Mouse (Mus musculus): ENCODE results near the gene Zfp536. TPM values are rescaled to one million over a fixed set of nuclear protein-coding genes. Genes with fewer than 3 reads are reported as not detected.

The Zfp536 gene
- polyA plus RNA-seq, 1 experiment from 2014 or later = 4.9 TPM

DNA sequence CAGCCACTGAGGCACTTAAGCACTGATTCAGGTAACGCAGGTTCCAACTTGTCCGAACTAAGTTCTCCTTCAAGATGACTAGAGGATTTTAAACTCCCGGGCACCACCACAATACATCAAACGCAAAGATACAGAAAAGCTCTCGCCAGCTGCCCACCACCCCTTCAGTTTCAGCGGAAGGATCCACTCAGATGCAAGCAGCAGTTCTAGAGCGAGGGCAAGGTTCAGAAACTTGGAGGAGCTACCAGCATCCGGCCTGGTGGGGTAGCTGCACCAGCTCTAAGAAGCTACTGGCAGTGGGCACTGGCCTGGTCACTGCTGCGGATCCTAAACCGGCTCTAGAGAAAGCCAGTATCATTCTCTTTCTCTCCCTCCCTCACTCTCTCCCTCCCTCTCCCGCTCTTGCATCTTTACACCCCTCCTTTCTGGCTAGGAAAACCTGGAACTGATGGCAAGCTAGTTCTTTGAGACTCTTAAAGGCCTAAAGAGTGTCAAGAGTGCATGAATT lies 1.1 kb upstream of the Zfp536 start:
- Histone ChIP-seq H3K27ac (no peak overlapping the region), H3K9me3 (replicated peaks) (no peaks in the 10 kb centered on the region), H3K4me3 (no peak overlapping the region), H3K4me2 (no peak overlapping the region), H3K4me1 (replicated peaks) (peaks cover 29% of the 10 kb centered on the region), H3K9ac (no peak overlapping the region), H3K36me3 (no peaks in the 10 kb centered on the region), H3K27me3 (peaks cover 65% of the 10 kb centered on the region)
- ATAC-seq (replicated peaks; ENCODE audit: insufficient number of reproducible peaks, insufficient read depth, low FRiP score, low read depth) = no peak
- WGBS = 56% methylated on average over 11 of the region's 11 CpGs

DNA sequence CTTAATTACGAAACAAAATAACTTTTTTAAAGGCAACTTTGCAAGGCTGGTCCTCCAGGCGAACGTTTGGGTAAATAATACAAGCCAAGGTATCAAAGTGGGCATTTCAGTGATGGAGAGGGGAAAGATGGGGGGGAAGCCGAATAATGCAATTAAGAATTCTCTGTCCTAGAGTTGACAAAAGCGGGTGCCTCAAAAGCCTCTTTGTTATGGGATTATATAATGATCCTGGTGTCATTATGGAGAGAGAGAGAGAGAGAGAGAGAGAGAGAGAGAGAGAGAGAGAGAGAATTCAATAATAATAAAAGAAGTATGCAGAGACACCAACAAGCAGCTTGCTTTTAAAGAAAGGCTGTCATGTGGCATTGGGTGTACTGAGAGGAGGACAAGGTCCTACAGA lies 465 bp upstream of the Zfp536 start:
- Histone ChIP-seq H3K27me3 (peaks cover 71% of the 10 kb centered on the region), H3K4me3 (no peak overlapping the region; the same call in 1 of the 2 replicates), H3K4me1 (replicated peaks) (peaks cover 34% of the 10 kb centered on the region), H3K9ac (no peak overlapping the region), H3K4me2 (peak overlapping the region; percentile 97), H3K36me3 (no peaks in the 10 kb centered on the region), H3K27ac (no peak overlapping the region), H3K9me3 (replicated peaks) (no peaks in the 10 kb centered on the region)
- WGBS = 33% methylated on average over 5 of the region's 5 CpGs
- ATAC-seq (replicated peaks; ENCODE audit: insufficient number of reproducible peaks, insufficient read depth, low FRiP score, low read depth) = no peak

DNA sequence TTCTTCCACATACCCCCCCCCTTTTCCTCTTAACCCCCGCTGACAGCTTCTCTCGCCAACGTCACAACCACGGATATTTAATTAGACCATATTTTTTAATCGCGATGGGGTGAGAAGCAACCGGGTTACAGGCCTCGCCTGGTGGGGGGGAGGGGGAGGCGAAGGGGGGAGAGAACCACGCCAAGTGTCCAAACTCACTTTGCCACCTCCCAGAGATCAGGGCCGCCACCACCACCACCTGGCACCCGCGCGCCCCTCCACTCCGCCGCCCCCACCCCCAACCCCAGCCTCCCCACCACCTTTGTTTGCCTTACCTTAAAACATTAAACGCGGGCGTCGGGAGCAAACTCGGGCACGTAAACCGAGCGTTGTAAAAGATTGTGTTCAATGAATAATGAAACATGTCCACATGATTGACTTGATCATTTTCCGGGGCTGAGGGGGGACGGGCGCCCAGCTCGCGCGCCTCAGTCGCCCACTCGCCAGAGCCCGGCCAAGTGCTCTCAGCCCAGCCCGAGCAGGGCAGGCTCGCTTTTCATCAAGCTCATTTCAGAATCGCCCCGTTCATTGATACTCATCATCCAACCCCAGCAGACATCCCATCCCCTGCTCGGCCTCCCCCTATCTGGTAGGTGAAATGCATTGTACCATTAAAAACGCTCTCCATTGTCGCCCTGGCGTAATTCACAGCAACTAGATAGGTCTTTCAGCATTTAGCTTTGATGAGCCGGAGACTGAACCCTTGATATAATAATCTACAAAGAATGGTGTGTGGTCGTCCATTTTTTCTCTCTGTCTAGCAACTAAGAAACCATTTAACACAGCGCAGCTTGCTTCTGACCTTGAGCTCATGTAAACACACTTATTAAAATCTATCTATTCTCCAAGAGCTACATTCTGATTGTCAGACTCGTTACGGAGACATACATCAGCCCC lies 797 bp downstream of the Zfp536 start:
- peaks cover 41% of the 10 kb centered on the region for H3K4me1 ChIP-seq (replicated peaks)
- 0 out of 2 replicates have a peak overlapping the region, but pooled peaks have one; percentile 74 for H3K27ac ChIP-seq
- no peak for ATAC-seq (replicated peaks; ENCODE audit: insufficient number of reproducible peaks, insufficient read depth, low FRiP score, low read depth)

DNA sequence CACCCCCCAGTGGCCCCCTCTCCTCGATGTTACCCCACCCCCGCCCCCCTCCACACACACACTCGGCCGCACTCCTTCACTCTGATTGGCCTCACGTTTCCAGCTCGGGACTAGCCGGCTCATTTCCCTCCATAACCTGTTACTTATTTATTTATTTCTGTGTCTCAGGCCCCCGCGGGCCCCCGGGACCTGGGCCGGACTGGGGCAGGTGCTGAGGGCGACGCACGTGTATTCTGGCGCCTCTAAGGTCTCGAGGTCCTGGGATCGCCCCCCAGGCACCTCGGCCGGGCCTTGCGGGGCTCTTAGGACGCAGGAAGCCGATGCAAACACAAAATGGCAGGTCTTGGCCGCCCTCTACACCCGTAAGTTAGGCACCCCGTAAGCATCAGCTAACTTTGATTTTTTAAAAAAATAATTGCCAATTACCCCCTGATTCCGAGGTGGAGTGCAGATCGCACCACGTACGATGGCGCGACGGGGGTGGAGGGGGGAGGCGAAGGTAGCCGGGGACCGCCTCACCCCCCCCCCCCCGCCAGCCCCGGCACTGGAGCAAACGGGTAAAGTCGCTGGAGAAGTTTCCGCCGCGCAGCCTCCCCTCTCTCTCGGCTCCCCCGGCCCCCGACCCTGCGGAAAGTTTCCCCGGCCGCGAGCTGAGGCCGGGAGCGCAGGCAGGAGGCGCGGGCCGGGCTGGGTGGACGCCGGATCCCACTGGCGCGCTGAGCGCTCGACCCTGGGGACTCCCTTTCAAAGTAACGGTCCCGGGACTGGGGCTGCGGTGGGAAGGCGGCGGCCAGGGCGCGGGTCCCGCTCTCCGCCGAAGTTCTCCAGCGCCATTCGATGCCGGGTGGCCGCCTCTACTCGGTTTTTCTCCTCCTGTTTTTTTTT lies 1.7 kb downstream of the Zfp536 start:
- H3K9me3 ChIP-seq (replicated peaks) = no peaks in the 10 kb centered on the region
- WGBS = under 1% methylated on average over 75 of the region's 75 CpGs
- peaks cover 41% of the 10 kb centered on the region for H3K4me1 ChIP-seq (replicated peaks)
- H3K4me2 ChIP-seq = peak overlapping the region; percentile 97
- H3K36me3 ChIP-seq = no peaks in the 10 kb centered on the region
- H3K9ac ChIP-seq = peak overlapping the region; percentile 67
- peak overlapping the region; percentile 74 for H3K27ac ChIP-seq
- peak overlapping the region; percentile 69 for H3K4me3 ChIP-seq
- peak; percentile 53; the same call in 1 of the 2 replicates for ATAC-seq (replicated peaks; ENCODE audit: insufficient number of reproducible peaks, insufficient read depth, low FRiP score, low read depth)
- H3K27me3 ChIP-seq = peaks cover 80% of the 10 kb centered on the region

More for the DNA sequence above, 797 bp downstream of the Zfp536 start:
- peak overlapping the region; percentile 97 for H3K4me2 ChIP-seq
- H3K9ac ChIP-seq = peak overlapping the region; percentile 67
- H3K4me3 ChIP-seq = peak overlapping the region; percentile 69
- no peaks in the 10 kb centered on the region for H3K36me3 ChIP-seq
- no peaks in the 10 kb centered on the region for H3K9me3 ChIP-seq (replicated peaks)
- under 1% methylated on average over 44 of the region's 46 CpGs for WGBS
- H3K27me3 ChIP-seq = peaks cover 82% of the 10 kb centered on the region

DNA sequence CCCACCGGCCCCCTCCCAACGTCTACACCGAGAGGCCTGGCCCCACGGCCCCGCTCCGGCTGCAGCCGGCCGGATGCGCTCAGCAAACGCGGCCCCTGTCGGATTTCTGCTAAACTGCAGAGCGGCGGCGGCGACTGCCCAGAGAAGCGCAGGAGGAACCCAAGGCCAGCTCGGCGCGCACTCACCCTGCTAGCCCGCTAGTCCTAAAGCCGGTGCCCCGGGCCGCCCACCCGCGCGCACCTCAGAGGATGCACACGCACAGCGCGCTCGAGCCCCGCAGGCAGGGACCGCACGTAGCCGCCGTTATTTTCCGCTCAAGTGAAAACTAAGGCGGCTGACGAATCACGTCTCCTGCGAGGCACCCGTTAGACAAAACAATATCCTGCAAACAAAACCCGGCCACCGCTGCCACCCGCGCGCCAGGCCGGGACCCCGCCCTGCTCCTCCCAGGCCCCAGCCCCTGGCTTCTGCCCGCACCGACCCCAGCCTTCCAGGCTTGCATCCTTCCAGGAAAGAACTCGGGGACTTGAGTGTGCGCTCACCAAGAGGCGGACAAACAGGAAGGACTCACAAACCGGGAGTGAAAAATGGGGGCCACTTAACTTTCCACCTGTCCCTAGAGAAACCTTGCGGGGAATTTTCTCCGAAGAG lies 2.9 kb downstream of the Zfp536 start:
- peak overlapping the region; percentile 49 for H3K9ac ChIP-seq
- peak overlapping the region; percentile 48 for H3K27ac ChIP-seq
- peaks cover 41% of the 10 kb centered on the region for H3K4me1 ChIP-seq (replicated peaks)
- ATAC-seq (replicated peaks; ENCODE audit: insufficient number of reproducible peaks, insufficient read depth, low FRiP score, low read depth) = peak; percentile 66
- H3K4me3 ChIP-seq = peak overlapping the region; percentile 69
- peak overlapping the region; percentile 97 for H3K4me2 ChIP-seq
- no peaks in the 10 kb centered on the region for H3K9me3 ChIP-seq (replicated peaks)
- H3K36me3 ChIP-seq = no peaks in the 10 kb centered on the region
- H3K27me3 ChIP-seq = peaks cover 80% of the 10 kb centered on the region
- under 1% methylated on average over 57 of the region's 57 CpGs for WGBS

DNA sequence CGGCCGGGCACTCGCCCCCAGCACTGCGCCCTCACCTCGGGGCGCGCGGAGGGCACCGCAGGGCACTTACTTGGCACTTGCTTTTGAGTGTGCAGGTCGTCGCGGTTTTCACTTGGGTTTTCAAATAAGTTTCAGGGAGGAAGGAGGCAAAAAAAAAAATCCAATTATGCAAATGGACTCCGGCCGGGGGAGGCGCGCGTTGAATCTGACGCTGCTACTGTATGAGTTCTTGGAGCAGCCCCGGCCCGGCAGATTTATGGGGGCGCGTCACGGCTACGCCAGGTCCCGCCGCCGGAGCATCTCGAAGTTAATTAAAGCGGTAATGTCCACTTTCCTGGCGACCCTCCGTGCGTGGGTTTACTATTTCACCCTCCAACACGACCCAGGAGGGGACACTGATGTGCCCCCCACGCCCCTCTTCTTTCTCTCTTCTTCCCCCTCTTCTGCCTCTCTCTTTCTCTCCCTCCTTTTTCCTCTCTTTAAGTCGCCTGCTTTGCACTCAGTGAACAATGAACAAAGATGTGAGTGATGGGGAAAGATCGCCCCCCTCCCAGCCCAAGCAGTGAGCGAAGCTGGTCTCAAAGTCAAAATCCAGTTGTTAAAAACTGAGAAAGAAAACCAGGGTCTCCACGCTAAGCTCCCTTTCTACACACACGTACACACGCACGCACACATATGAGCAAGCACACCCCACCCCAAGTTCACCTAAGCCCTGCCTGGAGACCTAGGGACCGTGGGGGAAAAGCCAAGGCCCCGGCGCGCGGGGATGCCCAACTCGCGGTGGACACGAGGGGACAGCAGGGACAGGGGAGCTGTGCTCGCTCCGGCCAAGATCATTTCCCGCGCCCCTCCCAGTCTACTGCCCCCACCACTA lies 3.7 kb downstream of the Zfp536 start:
- H3K36me3 ChIP-seq = no peaks in the 10 kb centered on the region
- H3K4me2 ChIP-seq = peak overlapping the region; percentile 97
- peak overlapping the region; percentile 69 for H3K4me3 ChIP-seq
- peak overlapping the region; percentile 49 for H3K9ac ChIP-seq
- no peak overlapping the region for H3K27ac ChIP-seq
- peaks cover 38% of the 10 kb centered on the region for H3K4me1 ChIP-seq (replicated peaks)
- H3K9me3 ChIP-seq (replicated peaks) = no peaks in the 10 kb centered on the region
- H3K27me3 ChIP-seq = peaks cover 73% of the 10 kb centered on the region
- 1% methylated on average over 52 of the region's 53 CpGs for WGBS
- peak; percentile 15 for ATAC-seq (replicated peaks; ENCODE audit: insufficient number of reproducible peaks, insufficient read depth, low FRiP score, low read depth)

DNA sequence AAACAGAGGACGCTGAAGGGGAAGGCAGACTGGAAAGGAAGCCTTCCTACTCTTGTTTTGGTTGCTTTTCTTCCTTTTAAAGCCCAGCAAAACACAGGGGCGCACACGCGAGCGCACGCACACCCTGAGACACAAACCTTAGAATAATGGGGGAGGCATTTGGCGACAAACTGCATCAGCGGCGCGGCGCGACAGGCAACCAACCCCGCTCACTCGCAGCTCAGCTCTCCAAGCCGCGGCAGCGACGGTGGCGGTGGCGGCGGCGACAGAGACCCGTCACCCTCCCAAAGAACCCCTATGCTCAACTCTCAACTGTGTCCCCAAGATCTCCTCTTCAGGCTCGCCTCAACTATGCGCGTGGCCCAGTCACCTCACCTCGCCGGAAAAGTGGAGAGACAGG lies 4.4 kb downstream of the Zfp536 start:
- Histone ChIP-seq H3K9ac (peak overlapping the region; percentile 49), H3K27ac (no peak overlapping the region), H3K27me3 (peaks cover 69% of the 10 kb centered on the region), H3K4me3 (peak overlapping the region; percentile 69), H3K4me2 (peak overlapping the region; percentile 97), H3K36me3 (no peaks in the 10 kb centered on the region), H3K9me3 (replicated peaks) (no peaks in the 10 kb centered on the region), H3K4me1 (replicated peaks) (peaks cover 38% of the 10 kb centered on the region)
- ATAC-seq (replicated peaks; ENCODE audit: insufficient number of reproducible peaks, insufficient read depth, low FRiP score, low read depth) = no peak
- 1% methylated on average over 28 of the region's 28 CpGs for WGBS

DNA sequence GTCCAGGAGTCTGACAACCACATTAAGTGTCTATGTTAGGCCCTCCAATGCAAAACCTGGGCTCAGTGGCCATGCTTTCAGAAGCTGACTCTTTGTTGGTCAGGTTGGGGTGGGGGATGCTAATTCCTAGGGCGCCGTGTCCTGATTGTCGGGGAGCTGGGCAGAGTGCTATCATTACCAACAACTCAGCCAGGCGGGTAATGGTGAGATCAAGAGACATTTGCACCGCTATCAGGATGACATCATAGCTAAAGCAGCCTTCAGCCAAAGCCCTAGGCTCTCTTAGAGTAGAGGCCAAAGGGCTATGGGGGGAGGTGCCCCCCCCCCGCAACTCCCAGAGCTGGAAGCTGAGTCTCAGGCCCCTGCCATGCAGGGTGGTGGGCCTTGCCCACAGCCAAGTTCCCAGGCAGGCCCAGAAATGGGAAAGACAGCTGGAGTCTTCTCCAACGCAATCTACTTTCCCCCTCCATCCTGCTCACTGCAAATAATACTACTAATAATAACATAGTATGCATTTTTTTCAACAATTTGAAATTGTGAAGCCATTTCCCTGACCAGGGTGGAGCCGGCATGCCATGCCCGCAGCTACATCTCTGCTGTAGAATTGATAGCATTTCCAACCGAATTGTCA lies 5.0 kb downstream of the Zfp536 start:
- Histone ChIP-seq H3K27ac (no peak overlapping the region), H3K9ac (no peak overlapping the region), H3K27me3 (peaks cover 65% of the 10 kb centered on the region), H3K4me2 (peak overlapping the region; percentile 97), H3K9me3 (replicated peaks) (no peaks in the 10 kb centered on the region), H3K4me3 (peak overlapping the region; percentile 69), H3K36me3 (no peaks in the 10 kb centered on the region), H3K4me1 (replicated peaks) (peaks cover 38% of the 10 kb centered on the region)
- ATAC-seq (replicated peaks; ENCODE audit: insufficient number of reproducible peaks, insufficient read depth, low FRiP score, low read depth) = no peak
- 12% methylated on average over 10 of the region's 10 CpGs for WGBS

DNA sequence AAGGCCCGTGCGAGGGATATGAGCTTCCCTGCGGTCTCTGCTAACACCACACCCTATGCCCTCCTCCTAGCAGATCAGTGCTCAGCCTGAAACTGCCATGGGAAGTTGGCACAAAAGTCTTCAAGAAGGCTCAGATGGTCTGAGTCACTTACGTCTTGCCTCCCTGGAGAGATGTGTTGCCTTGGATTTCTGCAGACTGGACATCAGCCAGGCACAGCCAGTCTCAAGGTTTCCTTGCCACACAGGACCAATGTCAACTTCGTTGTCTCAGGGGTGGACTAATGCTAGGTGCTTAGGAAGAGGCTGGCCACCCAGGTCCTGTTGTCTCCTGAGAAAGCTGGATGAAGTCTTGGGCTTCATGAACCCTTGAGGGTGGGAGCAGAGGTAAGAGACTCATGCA lies 14.6 kb downstream of the Zfp536 start:
- WGBS = 80% methylated on average over 5 of the region's 5 CpGs
- no peak overlapping the region for H3K9ac ChIP-seq
- no peak overlapping the region for H3K4me3 ChIP-seq
- no peaks in the 10 kb centered on the region for H3K9me3 ChIP-seq (replicated peaks)
- H3K4me1 ChIP-seq (replicated peaks) = no peaks in the 10 kb centered on the region
- no peaks in the 10 kb centered on the region for H3K27me3 ChIP-seq
- no peak overlapping the region for H3K27ac ChIP-seq
- H3K36me3 ChIP-seq = no peaks in the 10 kb centered on the region
- ATAC-seq (replicated peaks; ENCODE audit: insufficient number of reproducible peaks, insufficient read depth, low FRiP score, low read depth) = no peak
- no peak overlapping the region for H3K4me2 ChIP-seq

DNA sequence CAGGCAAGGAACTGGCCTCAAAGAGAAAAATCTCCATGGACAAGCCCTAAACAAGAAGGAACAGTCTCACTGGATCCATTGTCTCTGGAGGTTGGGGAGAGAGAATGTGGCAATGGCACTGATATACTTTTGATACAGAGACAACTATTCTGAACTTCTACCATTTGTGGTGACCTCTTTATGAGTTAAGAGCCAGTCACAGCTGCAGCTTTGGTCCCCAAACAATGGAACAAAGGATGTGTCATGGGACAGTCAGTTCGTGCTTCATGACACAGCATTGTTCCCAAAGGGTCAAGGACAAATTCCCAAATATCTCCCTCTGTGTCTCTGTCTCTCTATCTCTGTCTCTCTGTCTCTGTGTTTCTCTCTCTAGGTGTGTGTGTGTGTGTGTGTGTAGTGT lies 20.4 kb downstream of the Zfp536 start:
- Histone ChIP-seq H3K27me3 (peaks cover under 1% of the 10 kb centered on the region; the same call in 1 of the 2 replicates), H3K4me2 (no peak overlapping the region), H3K9me3 (replicated peaks) (no peaks in the 10 kb centered on the region), H3K4me1 (replicated peaks) (no peaks in the 10 kb centered on the region), H3K9ac (no peak overlapping the region), H3K27ac (no peak overlapping the region), H3K36me3 (no peaks in the 10 kb centered on the region), H3K4me3 (no peak overlapping the region)
- 78% methylated on average over 1 of the region's 1 CpGs for WGBS
- ATAC-seq (replicated peaks; ENCODE audit: insufficient number of reproducible peaks, insufficient read depth, low FRiP score, low read depth) = no peak

Data from heart, embryonic 15.5 days (tissue).